Mouse (Mus musculus): ENCODE data around the gene Klc3. TPM values are rescaled to one million over a fixed set of nuclear protein-coding genes. Genes with fewer than 3 reads are reported as not detected.

Klc3 gene
- polyA plus RNA-seq, 1 experiment: not detected

DNA sequence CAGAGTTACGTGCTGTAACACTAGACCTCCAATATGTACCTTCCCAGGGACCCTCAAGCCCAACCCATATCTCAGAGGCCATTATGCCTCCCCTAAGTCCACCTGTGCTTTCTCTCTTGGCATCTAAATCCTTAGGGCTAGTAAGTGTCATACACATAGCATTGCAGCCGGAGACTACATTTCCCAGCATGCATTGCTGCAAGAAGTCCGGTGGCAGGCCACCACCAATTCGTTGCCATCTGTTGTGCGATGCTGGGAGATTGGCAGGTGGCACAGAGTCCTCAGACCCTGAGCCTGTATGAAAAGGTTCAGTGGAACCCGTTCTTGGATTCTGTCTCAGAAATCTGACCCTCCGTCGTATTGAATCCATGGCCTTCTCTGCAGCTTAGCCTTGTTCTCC lies 25.8 kb upstream of the Klc3 start:
- Histone ChIP-seq H3K27ac (ENCODE audit: insufficient read depth, low read depth, low read length) (no peak overlapping the region), H3K4me1 (ENCODE audit: control insufficient read depth, insufficient read depth, low read length) (no peaks in the 10 kb centered on the region), H3K4me3 (ENCODE audit: insufficient read depth, low read length) (no peak overlapping the region)
- TF ChIP-seq CTCF (IDR thresholded peaks at IDR 0.05; ENCODE audit: low read depth, low read length) (no peak), POLR2A (IDR thresholded peaks at IDR 0.05; ENCODE audit: borderline replicate concordance, low read depth, low read length) (no peak)

DNA sequence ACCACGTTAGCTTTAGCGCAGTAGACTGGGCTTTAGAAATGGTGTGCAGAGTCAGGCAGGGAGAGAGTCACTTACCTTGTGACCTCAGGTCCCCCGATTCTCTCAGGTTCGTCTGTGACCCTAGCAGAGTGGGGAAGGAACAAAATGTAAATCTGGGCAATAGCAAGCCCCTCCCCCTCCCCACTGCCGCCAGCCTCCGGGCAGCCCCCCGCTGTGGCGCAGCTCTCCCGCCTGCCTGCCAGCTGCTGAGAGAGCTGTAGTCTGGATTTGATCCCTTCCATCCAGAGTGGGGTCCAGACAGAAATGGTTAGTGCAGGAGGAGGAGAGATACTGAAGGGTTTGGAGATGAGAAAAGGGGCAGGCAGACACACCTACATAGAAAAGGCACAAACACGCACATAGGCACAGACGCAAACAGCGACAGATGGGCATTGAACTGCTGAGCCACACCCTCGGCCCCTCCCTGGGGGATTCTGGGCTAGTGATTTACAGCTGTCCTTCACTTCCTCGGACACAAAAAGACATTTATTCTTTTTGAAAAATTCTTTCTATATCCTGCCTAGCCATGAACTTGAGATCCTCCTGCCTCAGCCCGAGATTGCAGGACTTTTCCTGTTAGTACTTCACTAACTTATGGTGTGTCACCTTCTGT lies 24.2 kb upstream of the Klc3 start:
- H3K4me3 ChIP-seq (ENCODE audit: insufficient read depth, low read length): no peak overlapping the region
- H3K4me1 ChIP-seq (ENCODE audit: control insufficient read depth, insufficient read depth, low read length): no peaks in the 10 kb centered on the region
- no peak for TF ChIP-seq POLR2A (IDR thresholded peaks at IDR 0.05; ENCODE audit: borderline replicate concordance, low read depth, low read length)
- no peak for TF ChIP-seq CTCF (IDR thresholded peaks at IDR 0.05; ENCODE audit: low read depth, low read length)
- H3K27ac ChIP-seq (ENCODE audit: insufficient read depth, low read depth, low read length): no peak overlapping the region

- Histone ChIP-seq H3K27ac (ENCODE audit: insufficient read depth, low read depth, low read length) (no peak overlapping the region), H3K4me1 (ENCODE audit: control insufficient read depth, insufficient read depth, low read length) (no peaks in the 10 kb centered on the region), H3K4me3 (ENCODE audit: insufficient read depth, low read length) (no peak overlapping the region)
- no peak for TF ChIP-seq POLR2A (IDR thresholded peaks at IDR 0.05; ENCODE audit: borderline replicate concordance, low read depth, low read length)
- no peak for TF ChIP-seq CTCF (IDR thresholded peaks at IDR 0.05; ENCODE audit: low read depth, low read length)
Observed at GRCm38 (mm10) chr7:19426888-19427287, 23.0 kb upstream of the Klc3 start.

GRCm38 (mm10) chr7:19426349-19426748 lies 22.4 kb upstream of the Klc3 start:
- Histone ChIP-seq H3K4me3 (ENCODE audit: insufficient read depth, low read length) (no peak overlapping the region), H3K27ac (ENCODE audit: insufficient read depth, low read depth, low read length) (no peak overlapping the region), H3K4me1 (ENCODE audit: control insufficient read depth, insufficient read depth, low read length) (peaks cover 2% of the 10 kb centered on the region; the same call in 1 of the 2 replicates)
- TF ChIP-seq CTCF (IDR thresholded peaks at IDR 0.05; ENCODE audit: low read depth, low read length) (no peak), POLR2A (IDR thresholded peaks at IDR 0.05; ENCODE audit: borderline replicate concordance, low read depth, low read length) (no peak)

DNA sequence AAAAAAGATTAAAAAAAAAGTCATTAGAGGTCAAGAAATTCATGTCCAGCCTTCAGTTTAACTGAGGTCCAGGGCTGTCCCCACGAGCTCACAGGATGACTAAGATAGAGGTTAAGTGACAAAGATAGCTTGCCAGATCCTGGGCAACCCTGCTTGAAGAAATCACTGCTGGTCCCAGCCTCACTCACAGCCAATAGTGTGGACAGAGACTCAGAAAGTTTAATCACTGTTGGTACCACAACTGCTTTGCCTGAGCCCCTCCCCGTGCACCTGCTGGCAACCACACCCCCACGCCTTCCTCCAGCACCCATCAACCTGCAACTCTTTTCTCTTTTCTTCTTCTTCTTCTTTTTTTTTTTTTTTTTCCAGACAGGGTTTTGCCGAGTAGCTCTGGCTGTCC lies 20.1 kb upstream of the Klc3 start:
- H3K4me1 ChIP-seq (ENCODE audit: control insufficient read depth, insufficient read depth, low read length): peaks cover 5% of the 10 kb centered on the region; the same call in 1 of the 2 replicates
- H3K4me3 ChIP-seq (ENCODE audit: insufficient read depth, low read length): no peak overlapping the region
- TF ChIP-seq POLR2A (IDR thresholded peaks at IDR 0.05; ENCODE audit: borderline replicate concordance, low read depth, low read length) (no peak), CTCF (IDR thresholded peaks at IDR 0.05; ENCODE audit: low read depth, low read length) (no peak)

DNA sequence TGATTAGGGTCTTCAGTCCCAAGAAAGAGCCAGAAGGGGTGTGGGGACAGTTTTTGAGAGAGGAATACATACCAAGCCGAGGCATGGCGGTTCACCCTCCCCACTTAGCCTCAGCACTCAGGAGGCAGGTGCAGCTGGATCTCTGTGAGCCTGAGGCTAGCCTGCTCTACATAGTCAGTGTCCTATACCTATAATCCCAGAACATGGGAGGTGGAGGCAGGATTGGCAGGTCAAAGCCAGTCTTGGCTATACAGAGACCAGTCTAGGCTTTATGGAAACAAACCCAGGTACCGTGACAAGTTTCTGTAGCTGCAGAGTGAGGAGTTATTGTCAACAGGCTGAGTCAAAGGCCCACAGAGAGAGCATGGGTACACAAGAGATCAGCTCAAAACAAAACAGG lies 19.2 kb upstream of the Klc3 start:
- Histone ChIP-seq H3K4me1 (ENCODE audit: control insufficient read depth, insufficient read depth, low read length) (peaks cover 5% of the 10 kb centered on the region; the same call in 1 of the 2 replicates), H3K4me3 (ENCODE audit: insufficient read depth, low read length) (no peak overlapping the region), H3K27ac (ENCODE audit: insufficient read depth, low read depth, low read length) (no peak overlapping the region)
- TF ChIP-seq POLR2A (IDR thresholded peaks at IDR 0.05; ENCODE audit: borderline replicate concordance, low read depth, low read length) (no peak), CTCF (IDR thresholded peaks at IDR 0.05; ENCODE audit: low read depth, low read length) (no peak)

More for the DNA sequence above, 20.1 kb upstream of the Klc3 start:
- no peak overlapping the region for H3K27ac ChIP-seq (ENCODE audit: insufficient read depth, low read depth, low read length)

- Histone ChIP-seq H3K27ac (ENCODE audit: insufficient read depth, low read depth, low read length) (no peak overlapping the region), H3K4me1 (ENCODE audit: control insufficient read depth, insufficient read depth, low read length) (peaks cover 5% of the 10 kb centered on the region; the same call in 1 of the 2 replicates), H3K4me3 (ENCODE audit: insufficient read depth, low read length) (peak overlapping the region; percentile 60)
- TF ChIP-seq CTCF (IDR thresholded peaks at IDR 0.05; ENCODE audit: low read depth, low read length): no peak
- no peak for TF ChIP-seq POLR2A (IDR thresholded peaks at IDR 0.05; ENCODE audit: borderline replicate concordance, low read depth, low read length)
Observed at GRCm38 (mm10) chr7:19420821-19421636, 17.1 kb upstream of the Klc3 start.

DNA sequence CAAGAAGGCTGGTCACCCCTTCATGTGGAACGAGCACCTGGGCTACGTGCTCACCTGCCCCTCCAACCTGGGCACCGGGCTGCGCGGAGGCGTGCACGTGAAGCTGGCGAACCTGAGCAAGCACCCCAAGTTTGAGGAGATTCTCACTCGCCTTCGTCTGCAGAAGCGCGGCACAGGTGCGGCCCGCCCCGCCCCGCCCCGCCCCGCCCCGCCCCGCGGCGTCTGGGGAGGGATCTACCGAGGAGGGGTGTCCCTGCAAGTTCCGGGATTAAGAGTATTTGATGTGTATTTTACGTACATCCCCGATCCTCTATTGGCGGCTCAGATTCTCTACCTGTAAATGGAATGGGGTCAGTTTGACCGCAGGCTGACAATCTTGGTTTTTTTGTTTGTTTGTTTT lies 16.2 kb upstream of the Klc3 start:
- H3K4me3 ChIP-seq (ENCODE audit: insufficient read depth, low read length): peak overlapping the region; percentile 29
- TF ChIP-seq POLR2A (IDR thresholded peaks at IDR 0.05; ENCODE audit: borderline replicate concordance, low read depth, low read length) (no peak), CTCF (IDR thresholded peaks at IDR 0.05; ENCODE audit: low read depth, low read length) (no peak)
- no peak overlapping the region for H3K27ac ChIP-seq (ENCODE audit: insufficient read depth, low read depth, low read length)
- H3K4me1 ChIP-seq (ENCODE audit: control insufficient read depth, insufficient read depth, low read length): peaks cover 5% of the 10 kb centered on the region; the same call in 1 of the 2 replicates

- Histone ChIP-seq H3K4me3 (ENCODE audit: insufficient read depth, low read length) (no peak overlapping the region), H3K27ac (ENCODE audit: insufficient read depth, low read depth, low read length) (no peak overlapping the region), H3K4me1 (ENCODE audit: control insufficient read depth, insufficient read depth, low read length) (peaks cover 5% of the 10 kb centered on the region; the same call in 1 of the 2 replicates)
- TF ChIP-seq POLR2A (IDR thresholded peaks at IDR 0.05; ENCODE audit: borderline replicate concordance, low read depth, low read length) (no peak), CTCF (IDR thresholded peaks at IDR 0.05; ENCODE audit: low read depth, low read length) (no peak)
Observed at GRCm38 (mm10) chr7:19416590-19416989, 12.7 kb upstream of the Klc3 start.

GRCm38 (mm10) chr7:19413525-19413924 lies 9.6 kb upstream of the Klc3 start:
- Histone ChIP-seq H3K27ac (ENCODE audit: insufficient read depth, low read depth, low read length) (no peak overlapping the region), H3K4me1 (ENCODE audit: control insufficient read depth, insufficient read depth, low read length) (no peaks in the 10 kb centered on the region), H3K4me3 (ENCODE audit: insufficient read depth, low read length) (no peak overlapping the region)
- TF ChIP-seq POLR2A (IDR thresholded peaks at IDR 0.05; ENCODE audit: borderline replicate concordance, low read depth, low read length) (no peak), CTCF (IDR thresholded peaks at IDR 0.05; ENCODE audit: low read depth, low read length) (no peak)
